Mouse (Mus musculus): ENCODE results near the gene Elp1.

Elp1 gene

DNA sequence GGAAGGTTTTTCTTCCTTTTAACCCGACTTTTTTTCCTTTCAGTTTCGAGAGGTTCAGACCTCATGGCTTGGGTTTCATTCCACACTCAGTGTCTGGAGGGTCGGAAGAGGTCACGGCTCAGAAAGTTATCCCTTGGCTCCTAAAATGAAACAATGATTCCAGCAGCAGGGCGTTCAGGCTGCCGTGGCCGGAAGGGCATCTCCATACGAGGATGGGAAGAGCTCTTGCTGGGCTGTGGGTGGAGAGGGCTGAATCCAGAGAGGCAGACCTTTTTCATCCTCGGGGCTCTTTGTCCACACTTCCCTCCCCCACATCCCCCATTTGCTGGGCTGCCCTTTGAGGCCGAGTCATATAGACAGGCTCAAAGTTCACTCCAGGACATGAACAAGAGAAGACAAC is 99.9 kb downstream of the Elp1 start:
- DNase-seq (ENCODE audit: low spot score in 2 of 2): no peak

All from spleen, postnatal 10 days (tissue).